Mouse (Mus musculus): ENCODE measurements at regions not wholly inside any gene's neighbourhood (a gene's known extent, or its start where the extent isn't known, plus 50 kb on each side); places are given as distances from the start of the nearest gene placed in this dataset.

GRCm38 (mm10) chr12:44145321-44145720, 64.8 kb downstream of the Dnajb9 start:
- Histone ChIP-seq H3K27ac (ENCODE audit: insufficient read depth, low read length) (peak overlapping the region; percentile 17; the same call in 1 of the 2 replicates), H3K4me3 (ENCODE audit: insufficient read depth, low read length) (no peak overlapping the region), H3K4me1 (ENCODE audit: control insufficient read depth, insufficient read depth, low read length) (no peaks in the 10 kb centered on the region; the same call in 1 of the 2 replicates)
- no peak for TF ChIP-seq POLR2A (IDR thresholded peaks at IDR 0.05; ENCODE audit: extremely low read depth, insufficient read depth, low read length)

DNA sequence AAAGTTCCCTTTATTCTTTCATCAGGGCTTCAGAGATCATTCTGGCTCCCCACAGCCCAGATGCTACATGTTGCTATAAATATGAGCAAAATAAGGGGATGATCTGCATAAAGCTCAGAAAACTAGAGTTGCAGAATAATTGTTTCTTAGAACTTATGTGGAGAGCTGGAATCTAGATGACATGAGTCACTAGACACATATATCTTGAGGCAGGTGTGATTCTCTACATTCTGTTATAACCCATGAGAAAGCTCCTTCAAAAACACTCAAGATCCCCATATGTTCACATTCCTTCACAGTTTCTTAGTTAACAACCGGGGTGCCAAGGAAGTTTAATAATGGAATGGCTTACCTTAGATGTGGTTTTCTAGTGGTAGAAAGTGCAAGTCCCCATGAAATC, 71.1 kb downstream of the Dnajb9 start:
- Histone ChIP-seq H3K4me3 (ENCODE audit: insufficient read depth, low read length) (no peak overlapping the region), H3K27ac (ENCODE audit: insufficient read depth, low read length) (peak overlapping the region; percentile 87; the same call in 1 of the 2 replicates), H3K4me1 (ENCODE audit: control insufficient read depth, insufficient read depth, low read length) (no peaks in the 10 kb centered on the region)
- TF ChIP-seq POLR2A (IDR thresholded peaks at IDR 0.05; ENCODE audit: extremely low read depth, insufficient read depth, low read length) (no peak), CTCF (IDR thresholded peaks at IDR 0.05; ENCODE audit: extremely low read depth, insufficient read depth, low read length) (no peak)

DNA sequence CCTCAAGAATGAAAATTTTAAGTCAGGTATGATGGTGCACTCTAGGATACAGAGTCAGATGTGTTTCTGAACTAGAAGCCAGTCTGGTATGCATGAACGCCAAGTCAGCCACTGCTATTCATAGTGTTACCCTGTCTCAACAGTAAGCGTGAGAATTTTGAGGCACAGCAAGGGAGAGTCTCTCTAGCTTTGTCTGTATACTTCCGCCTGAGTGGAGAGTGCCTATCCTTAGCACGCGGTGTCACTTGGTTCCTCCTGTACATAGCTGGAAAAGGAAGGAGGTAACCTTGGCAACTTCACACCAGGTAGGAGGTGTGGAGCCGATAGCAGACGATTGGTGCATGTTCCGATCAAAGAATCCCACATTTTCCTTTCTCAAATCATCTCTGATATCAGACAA, 81.3 kb downstream of the Dnajb9 start:
- H3K4me3 ChIP-seq (ENCODE audit: insufficient read depth, low read length), result no peak overlapping the region
- no peak overlapping the region for H3K27ac ChIP-seq (ENCODE audit: insufficient read depth, low read length)
- TF ChIP-seq CTCF (IDR thresholded peaks at IDR 0.05; ENCODE audit: extremely low read depth, insufficient read depth, low read length), result no peak
- no peak for TF ChIP-seq POLR2A (IDR thresholded peaks at IDR 0.05; ENCODE audit: extremely low read depth, insufficient read depth, low read length)
- peaks cover 3% of the 10 kb centered on the region; the same call in 1 of the 2 replicates for H3K4me1 ChIP-seq (ENCODE audit: control insufficient read depth, insufficient read depth, low read length)

GRCm38 (mm10) chr12:44105085-44105484, 105.0 kb downstream of the Dnajb9 start:
- TF ChIP-seq POLR2A (IDR thresholded peaks at IDR 0.05; ENCODE audit: extremely low read depth, insufficient read depth, low read length) (no peak), CTCF (IDR thresholded peaks at IDR 0.05; ENCODE audit: extremely low read depth, insufficient read depth, low read length) (0 out of 2 replicates have a peak, but pooled peaks have one; percentile 12)
- Histone ChIP-seq H3K4me3 (ENCODE audit: insufficient read depth, low read length) (no peak overlapping the region), H3K4me1 (ENCODE audit: control insufficient read depth, insufficient read depth, low read length) (no peaks in the 10 kb centered on the region), H3K27ac (ENCODE audit: insufficient read depth, low read length) (no peak overlapping the region)

DNA sequence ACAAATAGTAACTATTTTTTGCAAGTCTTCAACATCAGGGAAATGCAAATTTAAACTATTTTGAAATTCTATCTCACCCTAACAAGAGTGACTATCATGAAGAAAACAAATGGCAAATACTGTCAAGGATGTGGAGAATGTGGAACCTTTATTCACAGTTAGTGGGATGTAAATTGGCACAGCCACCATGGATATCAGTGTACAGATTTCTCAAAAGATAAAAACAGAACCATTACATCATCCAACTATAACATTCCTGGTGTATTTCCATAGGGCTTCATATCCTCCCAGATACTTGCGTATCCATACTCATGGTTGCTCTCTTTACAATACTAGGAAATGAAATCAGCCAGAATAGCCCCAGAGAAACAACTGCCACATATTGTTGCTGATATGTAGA, 110.9 kb downstream of the Dnajb9 start:
- TF ChIP-seq CTCF (IDR thresholded peaks at IDR 0.05; ENCODE audit: extremely low read depth, insufficient read depth, low read length), result no peak
- no peak for TF ChIP-seq POLR2A (IDR thresholded peaks at IDR 0.05; ENCODE audit: extremely low read depth, insufficient read depth, low read length)
- Histone ChIP-seq H3K27ac (ENCODE audit: insufficient read depth, low read length) (no peak overlapping the region), H3K4me1 (ENCODE audit: control insufficient read depth, insufficient read depth, low read length) (no peaks in the 10 kb centered on the region), H3K4me3 (ENCODE audit: insufficient read depth, low read length) (no peak overlapping the region)

GRCm38 (mm10) chr12:44071766-44072165, 138.4 kb downstream of the Dnajb9 start:
- no peak overlapping the region for H3K4me3 ChIP-seq (ENCODE audit: insufficient read depth, low read length)
- H3K27ac ChIP-seq (ENCODE audit: insufficient read depth, low read length), result no peak overlapping the region
- no peak for TF ChIP-seq CTCF (IDR thresholded peaks at IDR 0.05; ENCODE audit: extremely low read depth, insufficient read depth, low read length)
- TF ChIP-seq POLR2A (IDR thresholded peaks at IDR 0.05; ENCODE audit: extremely low read depth, insufficient read depth, low read length), result no peak
- H3K4me1 ChIP-seq (ENCODE audit: control insufficient read depth, insufficient read depth, low read length), result no peaks in the 10 kb centered on the region

- Histone ChIP-seq H3K4me1 (ENCODE audit: control insufficient read depth, insufficient read depth, low read length) (no peaks in the 10 kb centered on the region), H3K4me3 (ENCODE audit: insufficient read depth, low read length) (no peak overlapping the region), H3K27ac (ENCODE audit: insufficient read depth, low read length) (no peak overlapping the region)
- TF ChIP-seq CTCF (IDR thresholded peaks at IDR 0.05; ENCODE audit: extremely low read depth, insufficient read depth, low read length) (no peak), POLR2A (IDR thresholded peaks at IDR 0.05; ENCODE audit: extremely low read depth, insufficient read depth, low read length) (no peak)
Observed at GRCm38 (mm10) chr12:44056493-44057163, 153.5 kb downstream of the Dnajb9 start.

DNA sequence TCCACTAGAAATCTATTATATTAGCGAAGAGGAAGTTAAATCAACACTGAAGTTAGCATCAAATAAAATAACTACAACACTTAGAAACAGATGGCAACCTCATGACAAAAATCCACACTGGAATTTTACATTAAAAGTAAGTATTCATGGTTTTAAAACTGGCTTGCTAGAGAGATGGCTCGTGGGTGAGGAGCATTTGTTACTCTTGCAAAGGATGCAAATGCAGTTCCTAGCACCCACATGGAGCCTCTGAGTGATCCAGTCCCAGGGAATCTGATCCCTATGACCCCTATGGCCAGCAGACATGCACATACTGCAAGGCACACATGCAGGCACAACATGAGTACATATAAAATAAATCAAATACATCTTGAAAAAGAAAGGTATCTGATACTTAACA, 164.3 kb downstream of the Dnajb9 start:
- TF ChIP-seq POLR2A (IDR thresholded peaks at IDR 0.05; ENCODE audit: extremely low read depth, insufficient read depth, low read length), result no peak
- TF ChIP-seq CTCF (IDR thresholded peaks at IDR 0.05; ENCODE audit: extremely low read depth, insufficient read depth, low read length), result no peak
- H3K4me3 ChIP-seq (ENCODE audit: insufficient read depth, low read length), result no peak overlapping the region
- H3K27ac ChIP-seq (ENCODE audit: insufficient read depth, low read length), result no peak overlapping the region
- no peaks in the 10 kb centered on the region; the same call in 1 of the 2 replicates for H3K4me1 ChIP-seq (ENCODE audit: control insufficient read depth, insufficient read depth, low read length)

DNA sequence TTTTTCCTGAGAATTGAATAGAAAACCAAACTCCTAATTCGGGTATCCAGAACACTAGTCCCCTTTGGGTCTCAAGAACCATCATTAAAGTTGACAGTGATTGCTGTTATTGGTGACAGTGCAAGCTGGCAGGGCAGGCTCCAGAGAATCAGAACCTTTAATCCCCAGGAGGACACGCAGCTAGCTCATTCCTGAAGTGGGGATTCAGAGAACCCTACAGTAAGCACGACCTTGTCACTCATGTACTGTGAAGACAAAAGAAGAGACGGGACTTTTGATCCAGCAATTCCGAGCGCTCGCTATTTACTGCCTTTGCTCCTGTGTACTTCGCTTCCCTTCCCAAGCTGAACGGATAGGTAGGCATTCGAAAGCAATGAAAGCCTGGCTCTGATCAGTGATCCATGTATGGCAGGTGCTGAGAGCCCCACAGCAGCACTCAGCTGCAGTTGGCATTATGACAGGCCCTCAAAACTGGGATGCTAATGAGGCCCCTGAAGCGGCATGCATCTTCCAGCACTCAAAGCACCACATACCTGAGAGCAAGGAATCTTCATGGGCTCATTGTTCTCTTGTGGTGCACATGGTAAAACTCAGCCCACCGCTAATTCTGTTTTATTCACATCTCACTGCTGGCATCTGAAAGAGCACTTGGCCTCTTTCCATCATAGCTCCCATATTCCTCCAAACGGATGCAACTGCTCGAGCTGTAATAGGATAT, 165.6 kb downstream of the Dnajb9 start:
- H3K27ac ChIP-seq (ENCODE audit: insufficient read depth, low read length), result no peak overlapping the region
- no peak overlapping the region for H3K4me3 ChIP-seq (ENCODE audit: insufficient read depth, low read length)
- H3K4me1 ChIP-seq (ENCODE audit: control insufficient read depth, insufficient read depth, low read length), result no peaks in the 10 kb centered on the region; the same call in 1 of the 2 replicates
- no peak for TF ChIP-seq CTCF (IDR thresholded peaks at IDR 0.05; ENCODE audit: extremely low read depth, insufficient read depth, low read length)
- no peak for TF ChIP-seq POLR2A (IDR thresholded peaks at IDR 0.05; ENCODE audit: extremely low read depth, insufficient read depth, low read length)

GRCm38 (mm10) chr12:44006795-44007194, 203.3 kb downstream of the Dnajb9 start:
- no peak overlapping the region for H3K27ac ChIP-seq (ENCODE audit: insufficient read depth, low read length)
- H3K4me1 ChIP-seq (ENCODE audit: control insufficient read depth, insufficient read depth, low read length), result no peaks in the 10 kb centered on the region
- H3K4me3 ChIP-seq (ENCODE audit: insufficient read depth, low read length), result no peak overlapping the region
- TF ChIP-seq POLR2A (IDR thresholded peaks at IDR 0.05; ENCODE audit: extremely low read depth, insufficient read depth, low read length) (no peak), CTCF (IDR thresholded peaks at IDR 0.05; ENCODE audit: extremely low read depth, insufficient read depth, low read length) (no peak)

Measured in cortical plate, adult 2 months (tissue).